Mouse (Mus musculus): Measurements from ENCODE around the gene Tbc1d4.
"Not testable (repeated sequence)": the region's sequence is repeated elsewhere in the genome, so short reads cannot be mapped to it uniquely, and the experiment has no call there.

Tbc1d4 gene

GRCm38 (mm10) chr14:101595301-101596080 is 13.5 kb downstream of the Tbc1d4 start:
- no peak for DNase-seq (ENCODE audit: low spot score)

- DNase-seq (ENCODE audit: low spot score) = no peak
Observed at GRCm38 (mm10) chr14:101594001-101594400, 15.0 kb downstream of the Tbc1d4 start.

GRCm38 (mm10) chr14:101593340-101593739 is 15.7 kb downstream of the Tbc1d4 start:
- no peak for DNase-seq (ENCODE audit: low spot score)

GRCm38 (mm10) chr14:101591101-101591500 is 17.9 kb downstream of the Tbc1d4 start:
- no peak for DNase-seq (ENCODE audit: low spot score)

GRCm38 (mm10) chr14:101588209-101588991 is 20.6 kb downstream of the Tbc1d4 start:
- DNase-seq (ENCODE audit: low spot score) = not testable (repeated sequence)

- DNase-seq (ENCODE audit: low spot score) = not testable (repeated sequence)
Observed at GRCm38 (mm10) chr14:101587366-101588040, 21.5 kb downstream of the Tbc1d4 start.

- DNase-seq (ENCODE audit: low spot score) = no peak
Observed at GRCm38 (mm10) chr14:101586096-101586495, 22.9 kb downstream of the Tbc1d4 start.

- DNase-seq (ENCODE audit: low spot score) = no peak
Observed at GRCm38 (mm10) chr14:101575651-101576050, 33.3 kb downstream of the Tbc1d4 start.

- no peak for DNase-seq (ENCODE audit: low spot score)
Observed at GRCm38 (mm10) chr14:101574536-101574935, 34.5 kb downstream of the Tbc1d4 start.

- DNase-seq (ENCODE audit: low spot score) = no peak
Observed at GRCm38 (mm10) chr14:101573107-101573614, 35.8 kb downstream of the Tbc1d4 start.

GRCm38 (mm10) chr14:101568828-101569227 is 40.2 kb downstream of the Tbc1d4 start:
- DNase-seq (ENCODE audit: low spot score) = no peak

GRCm38 (mm10) chr14:101566717-101567116 is 42.3 kb downstream of the Tbc1d4 start:
- DNase-seq (ENCODE audit: low spot score) = no peak

- DNase-seq (ENCODE audit: low spot score) = no peak
Observed at GRCm38 (mm10) chr14:101565661-101566060, 43.3 kb downstream of the Tbc1d4 start.

GRCm38 (mm10) chr14:101561251-101561701 is 47.7 kb downstream of the Tbc1d4 start:
- DNase-seq (ENCODE audit: low spot score) = no peak

- DNase-seq (ENCODE audit: low spot score) = no peak
Observed at GRCm38 (mm10) chr14:101559446-101559845, 49.5 kb downstream of the Tbc1d4 start.

GRCm38 (mm10) chr14:101548885-101549573 is 60.0 kb downstream of the Tbc1d4 start:
- no peak for DNase-seq (ENCODE audit: low spot score)

- DNase-seq (ENCODE audit: low spot score) = no peak
Observed at GRCm38 (mm10) chr14:101541863-101542262, 67.1 kb downstream of the Tbc1d4 start.

GRCm38 (mm10) chr14:101541141-101541540 is 67.8 kb downstream of the Tbc1d4 start:
- DNase-seq (ENCODE audit: low spot score) = no peak

- no peak for DNase-seq (ENCODE audit: low spot score)
Observed at GRCm38 (mm10) chr14:101540466-101540865, 68.5 kb downstream of the Tbc1d4 start.

- no peak for DNase-seq (ENCODE audit: low spot score)
Observed at GRCm38 (mm10) chr14:101537906-101538305, 71.1 kb downstream of the Tbc1d4 start.

GRCm38 (mm10) chr14:101537413-101537812 is 71.6 kb downstream of the Tbc1d4 start:
- no peak for DNase-seq (ENCODE audit: low spot score)

Data from ovary, postnatal 10 days (tissue).